Mouse (Mus musculus) ES-E14 (cell line): ENCODE measurements around the gene Gm5460. TPM values are rescaled to one million over a fixed set of nuclear protein-coding genes. Genes with fewer than 3 reads are reported as not detected.

ENCODE experiments used
- DNase-seq: peaks from one replicate; pipeline ENCODE4 v3.0.0-alpha.2; 2013; ENCODE audit warnings: low read depth, low spot score
- H3K27ac ChIP-seq: 2 replicates; pipeline ENCODE4 v1.5.1; 2012; ENCODE audit warnings: low read depth, mild to moderate bottlenecking, low read length, moderate library complexity, mixed read lengths; ENCODE audit not compliant: poor library complexity, insufficient read depth, severe bottlenecking
- H3K36me3 ChIP-seq: 2 replicates; pipeline ENCODE4 v1.6.1; 2012; ENCODE audit warnings: mild to moderate bottlenecking, low read length, moderate library complexity, mixed read lengths; ENCODE audit not compliant: control insufficient read depth, poor library complexity, insufficient read depth, severe bottlenecking
- H3K4me1 ChIP-seq, 2 experiments: fragments of 150-350 bp in 1 of 2; sonication (generic) in 1 of 2; 2 replicates each; pipeline ENCODE4 v1.6.1; 2012; ENCODE audit warnings: low read length in 2 of 2, mild to moderate bottlenecking in 1 of 2, mixed read lengths in 1 of 2; ENCODE audit not compliant: control insufficient read depth in 2 of 2, insufficient read depth in 2 of 2, poor library complexity in 1 of 2
- H3K4me3 ChIP-seq, 2 experiments: fragments of 150-350 bp in 1 of 2; sonication (generic) in 1 of 2; 2 replicates each; pipeline ENCODE4 v1.5.1; 2012; ENCODE audit warnings: low read length in 2 of 2, low read depth in 1 of 2, mild to moderate bottlenecking in 1 of 2, mixed read lengths in 1 of 2; ENCODE audit not compliant: insufficient read depth in 1 of 2, poor library complexity in 1 of 2, severe bottlenecking in 1 of 2
- H3K9ac ChIP-seq: 2 replicates; pipeline ENCODE4 v1.6.1; 2012; ENCODE audit warnings: low read depth, mild to moderate bottlenecking, low read length, mixed read lengths; ENCODE audit not compliant: poor library complexity, insufficient read depth, severe bottlenecking
- H3K9me3 ChIP-seq: fragments of 150-350 bp; sonication (generic); 2 replicates; pipeline ENCODE4 v1.6.1; 2012; ENCODE audit warnings: low read depth, mild to moderate bottlenecking, low read length; ENCODE audit not compliant: control insufficient read depth, insufficient read depth
- CHD2 ChIP-seq: IDR thresholded peaks from 2 replicates; pipeline ENCODE4 v1.6.1; 2014; ENCODE audit warnings: mild to moderate bottlenecking, low read depth, low read length, inconsistent platforms
- HCFC1 ChIP-seq: IDR thresholded peaks from 2 replicates; pipeline ENCODE4 v1.6.1; 2012; ENCODE audit warnings: low read length, inconsistent platforms, borderline replicate concordance; ENCODE audit not compliant: insufficient read depth
- MAFK ChIP-seq: IDR thresholded peaks from 2 replicates; pipeline ENCODE4 v1.6.1; 2014; ENCODE audit warnings: mild to moderate bottlenecking, low read depth, low read length, inconsistent platforms; ENCODE audit not compliant: insufficient read depth
- ZC3H11A ChIP-seq: IDR thresholded peaks from 2 replicates; pipeline ENCODE4 v1.6.1; 2012; ENCODE audit warnings: low read depth, mild to moderate bottlenecking, inconsistent platforms, low read length, borderline replicate concordance
- ZNF384 ChIP-seq: IDR thresholded peaks from 2 replicates; pipeline ENCODE4 v1.6.1; 2012; ENCODE audit warnings: low read depth, low read length, inconsistent platforms
- in situ Hi-C, 2 experiments: fragments of 600-800 bp; cut with MboI; formaldehyde crosslinking; loops; one replicate each; pipeline ENCODE4 v1.15.1; 2025; ENCODE audit warnings: low sequenced_read_pairs in 2 of 2, inconsistent platforms in 1 of 2; ENCODE audit not compliant: unreplicated experiment in 2 of 2
- total RNA-seq: library from RNA; depleted of rRNA; stranded (reverse); fragments of 300-350 nt; gene quantifications from 2 replicates; pipeline ENCODE4 v1.2.3, GENCODE M21; 2012; rRNA removed

Gm5460 gene
- not detected in 2 replicates for total RNA-seq

GRCm38 (mm10) chr14:34016381-34016780, at the start of gene Gm5460:
Gene Gm5460 (plus strand): TSS chr14:34016758.
- no peak within 1 kb of the TSS for H3K4me3 ChIP-seq
- H3K27ac ChIP-seq, result no peak within 1 kb of the TSS
- no peak for DNase-seq
- H3K36me3 ChIP-seq, result no peaks in the 10 kb centered on the region
- H3K9ac ChIP-seq, result no peak within 1 kb of the TSS
- no peaks in the 10 kb centered on the region for H3K9me3 ChIP-seq
- TF ChIP-seq HCFC1, result no peak
- no peak for TF ChIP-seq ZNF384
- TF ChIP-seq ZC3H11A, result no peak
- no peak for TF ChIP-seq MAFK
- TF ChIP-seq CHD2, result no peak
- H3K4me1 ChIP-seq, result no peaks in the 10 kb centered on the region
- in situ Hi-C loops, result no loop called here

- no peak for DNase-seq
- Histone ChIP-seq H3K4me1 (no peaks in the 10 kb centered on the region), H3K9ac (no peak overlapping the region), H3K4me3 (no peak overlapping the region), H3K36me3 (no peaks in the 10 kb centered on the region), H3K9me3 (no peaks in the 10 kb centered on the region), H3K27ac (no peak overlapping the region)
- in situ Hi-C loops, result no loop called here
- TF ChIP-seq ZC3H11A (no peak), CHD2 (no peak), HCFC1 (no peak), ZNF384 (no peak), MAFK (no peak)
Observed at GRCm38 (mm10) chr14:33972679-33973078, 43.9 kb upstream of the Gm5460 start.

GRCm38 (mm10) chr14:33974752-33975151, 41.8 kb upstream of the Gm5460 start:
- Histone ChIP-seq H3K9me3 (no peaks in the 10 kb centered on the region), H3K9ac (no peak overlapping the region), H3K4me1 (no peaks in the 10 kb centered on the region), H3K36me3 (no peaks in the 10 kb centered on the region), H3K27ac (no peak overlapping the region), H3K4me3 (no peak overlapping the region)
- no peak for TF ChIP-seq MAFK
- TF ChIP-seq HCFC1, result no peak
- no peak for TF ChIP-seq ZNF384
- TF ChIP-seq ZC3H11A, result no peak
- no peak for TF ChIP-seq CHD2
- in situ Hi-C loops, result no loop called here
- no peak for DNase-seq

DNA sequence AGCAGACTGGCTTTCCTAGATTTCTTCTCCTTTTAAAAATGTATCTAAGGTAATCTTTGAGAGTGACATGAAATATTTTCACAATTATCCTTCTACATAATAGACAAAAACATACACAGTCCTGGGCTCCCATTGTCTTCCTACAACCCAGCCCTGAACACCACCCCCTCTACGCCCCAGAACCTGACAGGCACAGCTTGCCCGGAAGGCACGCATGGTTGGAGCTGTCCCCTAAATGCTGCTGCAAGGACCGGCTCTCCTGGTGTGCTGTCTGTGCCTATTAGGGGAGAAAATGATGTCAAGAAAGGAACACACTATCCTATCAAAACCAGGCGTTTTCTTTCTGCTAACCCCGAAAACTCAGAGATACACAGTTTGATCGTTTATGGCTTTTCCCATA, 38.8 kb upstream of the Gm5460 start:
- in situ Hi-C loops, result no loop called here
- no peaks in the 10 kb centered on the region for H3K9me3 ChIP-seq
- H3K27ac ChIP-seq, result no peak overlapping the region
- no peak for DNase-seq
- no peaks in the 10 kb centered on the region for H3K4me1 ChIP-seq
- no peaks in the 10 kb centered on the region for H3K36me3 ChIP-seq
- TF ChIP-seq CHD2 (no peak), ZC3H11A (no peak), MAFK (no peak), HCFC1 (no peak), ZNF384 (no peak)
- H3K9ac ChIP-seq, result no peak overlapping the region
- no peak overlapping the region for H3K4me3 ChIP-seq

DNA sequence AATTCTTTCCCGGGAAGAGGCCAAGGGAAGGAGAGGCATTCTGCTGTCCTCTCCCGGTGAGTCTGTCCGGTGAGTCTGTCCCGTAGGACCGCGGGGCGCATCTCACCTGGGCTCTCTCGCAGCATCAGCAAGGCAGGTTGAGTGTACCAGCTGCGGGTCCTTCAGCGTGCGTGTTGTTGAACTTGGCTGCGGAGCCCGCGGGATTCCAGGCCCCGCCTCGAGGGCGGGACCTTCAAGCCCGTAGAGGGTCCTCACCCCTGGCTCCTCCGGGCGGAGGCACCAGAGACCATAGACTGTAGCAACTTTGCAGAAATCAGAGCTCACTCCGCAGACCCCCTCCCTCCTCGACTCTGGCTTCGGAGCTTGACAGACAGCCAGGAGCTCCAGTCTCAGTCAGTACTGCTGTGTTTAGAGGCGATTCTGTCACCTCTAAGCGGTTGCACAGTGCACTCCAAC, 37.9 kb upstream of the Gm5460 start, which contains the start of gene Zfp488:
Gene Zfp488, minus strand, starts transcription at position 161 of the 456 bp plus-strand sequence.
- Histone ChIP-seq H3K9me3 (no peaks in the 10 kb centered on the region), H3K4me1 (no peaks in the 10 kb centered on the region), H3K27ac (no peak within 1 kb of the TSS), H3K36me3 (no peaks in the 10 kb centered on the region), H3K9ac (no peak within 1 kb of the TSS), H3K4me3 (peak within 1 kb of the TSS; percentile 48 to 55; a peak in 3 of 4 replicates)
- in situ Hi-C loops, result no loop called here
- DNase-seq, result peak; percentile 20
- TF ChIP-seq HCFC1 (no peak), ZNF384 (no peak), ZC3H11A (no peak), MAFK (no peak), CHD2 (no peak)
